Mouse (Mus musculus) heart, adult 11 months (tissue): ENCODE data around the gene Spsb1.

ENCODE experiments used
- DNase-seq: peaks from one replicate; pipeline ENCODE4 v3.0.0; 2022

Gene Spsb1

GRCm38 (mm10) chr4:149910558-149910957 is 44.3 kb downstream of the Spsb1 start:
- no peak for DNase-seq

DNA sequence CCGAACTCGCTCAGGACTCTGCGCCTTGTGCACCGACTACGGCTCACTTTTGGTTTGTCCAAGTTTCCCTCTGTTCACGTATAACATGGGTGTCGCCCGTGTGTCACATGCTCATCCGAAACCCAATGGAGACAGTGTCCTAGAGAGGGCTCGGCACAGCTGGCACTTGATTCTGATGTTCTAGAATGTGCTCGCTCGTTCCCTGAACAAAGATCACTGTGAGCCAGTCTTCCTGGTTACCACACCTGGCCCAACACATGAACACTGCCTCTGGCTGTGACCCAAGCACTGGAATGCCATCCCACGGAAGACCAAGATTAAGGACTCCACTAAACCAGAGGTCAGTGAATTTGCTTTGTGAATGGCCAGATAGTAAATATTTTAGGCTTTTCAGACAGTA is 45.3 kb downstream of the Spsb1 start:
- DNase-seq = no peak

DNA sequence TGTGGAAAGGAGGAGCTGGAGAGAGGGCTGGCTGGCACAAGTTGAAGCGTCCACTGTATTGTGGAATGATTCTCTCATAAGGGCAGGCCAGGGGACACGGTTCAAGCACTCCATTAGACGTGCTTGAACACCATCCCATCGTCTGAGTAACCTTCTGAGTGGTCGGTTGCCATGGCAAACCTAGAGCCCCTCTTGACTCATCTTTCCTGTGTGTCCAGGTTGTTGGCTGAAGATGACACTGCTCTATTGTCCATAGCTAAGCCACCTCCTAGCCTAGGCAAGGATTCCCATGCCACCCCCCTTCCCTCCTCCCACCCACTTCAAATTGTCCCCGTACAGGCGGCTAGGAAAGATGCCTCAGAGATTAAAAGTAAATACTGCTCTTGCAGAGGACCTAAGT is 45.9 kb downstream of the Spsb1 start:
- no peak for DNase-seq

- no peak for DNase-seq
These were observed 47.2 kb downstream of the Spsb1 start for GRCm38 (mm10) chr4:149907656-149908055.

GRCm38 (mm10) chr4:149906921-149907320 is 47.9 kb downstream of the Spsb1 start:
- no peak for DNase-seq

DNA sequence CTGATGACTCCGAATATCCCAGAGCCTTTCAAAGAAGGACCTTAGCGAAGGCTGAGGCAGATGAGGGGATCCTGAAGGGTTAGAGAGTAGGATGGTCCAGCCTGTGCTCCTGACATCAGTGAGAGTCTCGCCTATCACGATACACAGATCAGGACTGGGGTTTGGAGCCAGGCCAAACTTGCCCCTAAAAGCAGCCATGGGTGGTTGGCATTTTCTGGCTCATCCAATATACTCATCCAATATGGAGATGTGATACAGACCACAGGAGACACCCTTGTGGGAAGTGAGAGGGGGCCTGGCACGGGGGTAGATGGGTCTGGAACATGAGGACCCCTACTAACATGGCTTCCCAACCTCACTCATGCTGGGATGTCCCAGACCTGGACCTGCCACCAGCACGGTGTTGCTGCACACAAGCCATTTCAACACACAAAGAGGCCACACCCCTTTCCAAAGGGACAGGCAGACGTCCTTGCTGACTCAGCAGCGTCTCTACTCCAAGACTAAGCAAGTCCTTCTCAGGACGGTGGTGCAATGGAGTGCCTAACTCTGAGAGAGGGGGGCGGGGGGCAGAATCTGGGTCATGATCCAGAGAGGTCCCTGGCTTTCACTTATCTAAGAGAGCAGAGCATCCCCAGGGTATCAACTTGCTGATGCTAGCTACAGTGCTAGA is 49.4 kb downstream of the Spsb1 start:
- DNase-seq = peak; percentile 90

DNA sequence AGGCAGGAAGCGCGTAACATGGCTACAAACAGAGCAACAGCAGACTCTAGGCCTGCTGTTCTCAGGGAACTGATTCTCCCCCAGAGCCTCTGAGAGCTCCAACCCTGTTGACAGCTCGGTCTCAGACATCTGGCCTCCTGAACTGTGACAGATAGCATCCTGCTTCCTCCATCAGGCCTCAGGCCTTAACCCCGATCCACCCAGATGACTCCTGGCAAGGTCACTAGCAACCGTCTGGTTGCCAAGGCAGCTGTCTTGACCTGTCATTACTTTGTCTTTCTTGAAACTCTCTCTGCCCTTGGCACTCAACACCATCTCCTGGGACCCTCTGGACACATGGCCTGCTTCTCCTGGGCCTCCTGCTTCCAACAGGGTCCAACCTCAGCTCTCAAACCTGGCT is 51.8 kb downstream of the Spsb1 start:
- DNase-seq = peak; percentile 98

- DNase-seq = peak; percentile 90
These were observed 53.5 kb downstream of the Spsb1 start for GRCm38 (mm10) chr4:149901349-149901782.

GRCm38 (mm10) chr4:149897661-149898260 is 57.1 kb downstream of the Spsb1 start:
- DNase-seq = peak; percentile 92

GRCm38 (mm10) chr4:149896024-149896538 is 58.8 kb downstream of the Spsb1 start:
- DNase-seq = no peak

DNA sequence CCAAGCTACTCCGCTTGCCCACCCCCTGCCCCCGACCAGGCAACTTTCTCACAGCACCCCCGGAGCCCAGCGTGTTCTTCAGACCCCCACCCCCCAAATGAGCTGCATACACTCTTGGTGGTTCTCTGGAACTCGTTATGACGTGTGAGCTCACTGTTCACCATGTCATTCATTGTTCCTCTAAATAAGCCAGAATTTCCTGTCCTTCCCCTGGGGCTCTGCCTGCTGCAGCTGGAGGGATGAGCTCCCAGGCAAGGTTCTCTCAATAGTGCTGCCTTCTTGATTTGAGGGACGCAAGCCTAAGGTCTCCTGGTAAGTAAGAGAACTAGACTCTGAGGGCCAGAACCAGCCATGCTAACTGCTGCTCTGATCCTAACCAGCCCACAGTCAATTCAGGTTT is 59.6 kb downstream of the Spsb1 start:
- DNase-seq = peak; percentile 88

GRCm38 (mm10) chr4:149894300-149894699 is 60.5 kb downstream of the Spsb1 start:
- peak; percentile 90 for DNase-seq

- peak; percentile 93 for DNase-seq
These were observed 61.2 kb downstream of the Spsb1 start for GRCm38 (mm10) chr4:149893611-149894151.

GRCm38 (mm10) chr4:149891172-149891960 is 63.5 kb downstream of the Spsb1 start:
- DNase-seq = peak; percentile 93

DNA sequence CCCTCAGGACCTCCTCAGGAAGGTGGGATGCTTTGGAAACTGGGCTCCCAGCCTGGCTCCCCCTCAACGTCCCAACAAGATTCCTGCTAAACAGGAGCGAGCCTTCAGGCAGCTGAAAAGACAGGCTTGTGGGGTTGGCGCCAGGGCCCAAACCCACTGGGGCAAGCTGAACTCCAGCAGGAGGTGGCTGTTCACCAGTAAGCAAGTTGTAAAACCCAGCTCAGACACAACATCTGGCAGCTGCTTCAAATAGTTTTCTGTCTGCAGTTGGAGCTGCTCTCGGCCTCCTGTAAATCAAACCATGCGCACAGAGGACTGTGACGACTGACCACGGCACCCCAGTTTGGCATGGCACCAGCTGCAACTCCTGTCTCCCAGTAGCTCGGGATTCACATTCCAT is 64.3 kb downstream of the Spsb1 start:
- peak; percentile 98 for DNase-seq

GRCm38 (mm10) chr4:149889851-149890250 is 65.0 kb downstream of the Spsb1 start:
- peak; percentile 100 for DNase-seq

GRCm38 (mm10) chr4:149888736-149889470 is 65.9 kb downstream of the Spsb1 start:
- DNase-seq = peak; percentile 97

GRCm38 (mm10) chr4:149888156-149888555 is 66.7 kb downstream of the Spsb1 start:
- peak; percentile 99 for DNase-seq

DNA sequence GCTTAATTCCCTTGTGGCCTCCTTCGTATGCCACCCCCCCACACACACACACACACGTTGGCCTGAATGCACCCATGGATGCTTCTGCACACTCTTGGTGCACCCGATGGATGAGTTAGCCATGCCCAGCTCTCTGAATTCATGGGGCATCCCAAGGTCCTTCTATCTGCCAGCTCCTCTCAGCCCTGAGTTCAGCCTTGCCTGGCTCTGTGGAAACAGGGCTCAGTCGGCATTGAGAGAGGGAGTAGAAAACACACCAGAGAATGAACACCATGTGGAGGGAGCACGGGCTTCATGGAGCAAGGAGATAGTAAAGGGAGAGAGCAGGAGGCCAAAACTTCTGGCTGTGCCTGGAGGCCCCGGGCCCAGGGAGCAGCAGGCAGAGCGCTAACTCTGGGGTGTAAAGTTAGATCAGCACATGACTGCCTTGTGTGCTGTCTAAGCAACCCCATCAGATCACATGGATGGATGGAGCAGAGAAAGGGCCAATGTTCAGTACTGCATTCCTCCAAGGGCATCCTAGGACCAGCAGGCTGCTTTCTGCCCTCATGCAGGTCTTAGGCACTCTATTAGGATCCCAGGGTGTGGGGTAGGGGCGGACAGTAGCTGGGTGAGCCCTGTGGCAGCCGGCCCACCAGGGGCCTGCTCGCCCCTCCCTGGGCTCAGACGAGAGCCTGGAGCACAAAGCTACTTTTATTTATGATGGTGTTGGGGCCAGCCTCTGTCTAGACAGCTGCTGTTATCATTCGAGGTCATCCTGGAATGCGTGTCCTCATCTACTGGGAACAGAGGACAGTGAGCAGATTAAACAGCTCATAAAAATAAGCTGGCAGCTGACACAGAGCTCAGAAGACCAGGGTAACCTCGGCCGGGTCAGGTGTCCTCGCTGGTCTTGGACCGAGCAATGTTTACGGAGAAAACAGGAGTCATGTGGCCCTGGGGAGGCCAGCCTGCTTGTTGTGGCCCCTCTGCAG is 68.3 kb downstream of the Spsb1 start:
- peak; percentile 98 for DNase-seq

DNA sequence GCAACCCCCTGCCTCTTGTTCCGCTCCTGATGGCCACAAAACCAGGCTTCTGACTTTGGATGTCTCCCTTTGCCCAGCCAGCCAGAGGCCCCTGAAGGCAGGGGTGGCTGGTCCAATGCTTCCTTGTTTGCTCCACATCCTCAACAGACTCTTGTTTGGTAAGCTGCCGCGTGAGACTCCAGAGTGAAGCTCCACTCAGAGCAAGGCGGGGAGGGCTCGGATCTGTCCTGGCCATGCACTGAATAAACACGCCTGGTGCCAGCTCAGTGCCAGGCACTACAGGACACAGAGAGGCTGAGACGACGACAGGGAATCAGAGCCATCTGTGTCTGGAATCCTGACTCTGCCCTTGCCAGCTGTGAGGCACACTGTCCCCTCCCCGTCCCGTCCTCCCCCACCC is 70.9 kb downstream of the Spsb1 start:
- DNase-seq = no peak
